Mouse (Mus musculus) layer of hippocampus, adult 11-12 months (tissue): ENCODE measurements around the gene Pola2.
A peak's percentile ranks its signal among the peaks of the same experiment; 100 is the strongest.

Experiments
- DNase-seq: peaks from one replicate; pipeline ENCODE4 v3.0.0; 2022; ENCODE audit warnings: low spot score

Pola2 gene

DNA sequence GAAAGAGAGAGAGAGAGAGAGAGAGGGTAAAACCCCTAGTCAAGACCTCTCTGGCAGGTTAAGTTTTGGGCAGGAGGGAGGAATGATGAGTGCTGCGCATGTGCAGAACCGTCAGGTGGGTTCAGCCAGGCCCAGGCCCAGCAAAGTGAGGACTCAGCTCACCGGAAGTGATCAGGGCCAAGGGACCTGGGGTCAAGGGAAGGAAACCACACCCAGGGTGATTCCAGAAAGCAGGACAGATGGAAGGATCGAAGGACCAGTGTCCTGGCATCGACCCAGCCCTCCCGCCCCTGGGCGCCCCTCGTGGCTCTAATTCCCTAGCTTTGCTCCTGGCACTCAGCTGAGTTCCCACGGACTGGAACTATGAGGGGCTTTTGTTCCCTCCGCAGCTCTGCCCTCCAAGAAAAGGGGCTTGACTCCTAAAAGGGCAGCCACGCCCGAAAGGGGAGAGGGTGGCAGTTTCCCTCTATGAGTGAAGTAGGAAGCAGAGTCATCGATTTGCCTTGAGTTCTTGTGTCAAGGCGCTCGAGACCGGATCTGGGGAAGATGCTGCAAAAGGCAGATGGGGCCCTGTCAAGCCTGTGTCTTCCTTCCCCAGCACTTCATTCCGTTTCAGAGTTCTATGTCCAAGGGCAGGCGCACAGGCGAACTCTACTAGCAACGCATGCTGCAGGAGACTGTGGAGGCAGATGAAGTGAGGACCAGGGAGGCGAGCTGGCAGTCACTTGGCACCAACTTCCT is 26.7 kb downstream of the Pola2 start:
- no peak for DNase-seq

DNA sequence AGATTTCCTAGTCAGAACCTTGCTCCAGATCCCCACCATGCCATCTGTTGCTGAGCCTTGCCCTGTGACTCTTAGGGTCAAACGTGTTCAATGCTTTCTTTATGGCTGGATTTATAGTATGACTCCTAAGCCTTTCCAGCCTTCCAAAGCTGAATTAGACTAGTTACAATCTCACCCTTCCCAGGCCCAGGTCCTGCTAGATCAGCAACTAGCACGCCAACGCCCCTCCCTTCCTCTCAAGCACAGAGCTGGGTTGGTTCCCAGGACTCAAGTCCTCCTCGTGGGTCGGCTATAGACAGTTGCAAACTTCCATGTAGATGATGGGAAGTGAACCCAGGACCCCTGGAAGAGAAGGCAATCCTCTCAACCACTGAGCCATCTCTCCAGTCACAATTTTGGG is 28.3 kb downstream of the Pola2 start:
- DNase-seq = no peak

DNA sequence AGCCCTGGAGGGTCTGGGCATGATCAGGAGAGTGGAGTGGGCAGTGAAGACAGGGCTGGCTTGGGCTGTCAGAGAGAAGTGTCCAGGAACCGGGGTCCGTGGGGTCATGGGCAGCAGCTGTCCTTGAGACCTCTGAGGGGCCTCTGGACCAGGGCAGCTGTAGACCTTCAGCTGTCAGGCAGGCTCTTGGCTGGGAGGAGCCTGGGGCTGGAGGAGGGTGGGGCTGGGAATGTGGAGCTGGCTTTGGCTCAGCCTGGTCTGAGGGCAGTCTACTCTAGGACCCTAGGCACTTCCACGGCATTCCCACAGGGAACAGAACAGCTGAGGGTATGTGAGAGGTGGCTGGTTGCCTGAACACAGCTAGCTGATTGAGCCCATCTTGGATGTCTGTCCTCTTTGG is 28.7 kb downstream of the Pola2 start:
- no peak for DNase-seq

DNA sequence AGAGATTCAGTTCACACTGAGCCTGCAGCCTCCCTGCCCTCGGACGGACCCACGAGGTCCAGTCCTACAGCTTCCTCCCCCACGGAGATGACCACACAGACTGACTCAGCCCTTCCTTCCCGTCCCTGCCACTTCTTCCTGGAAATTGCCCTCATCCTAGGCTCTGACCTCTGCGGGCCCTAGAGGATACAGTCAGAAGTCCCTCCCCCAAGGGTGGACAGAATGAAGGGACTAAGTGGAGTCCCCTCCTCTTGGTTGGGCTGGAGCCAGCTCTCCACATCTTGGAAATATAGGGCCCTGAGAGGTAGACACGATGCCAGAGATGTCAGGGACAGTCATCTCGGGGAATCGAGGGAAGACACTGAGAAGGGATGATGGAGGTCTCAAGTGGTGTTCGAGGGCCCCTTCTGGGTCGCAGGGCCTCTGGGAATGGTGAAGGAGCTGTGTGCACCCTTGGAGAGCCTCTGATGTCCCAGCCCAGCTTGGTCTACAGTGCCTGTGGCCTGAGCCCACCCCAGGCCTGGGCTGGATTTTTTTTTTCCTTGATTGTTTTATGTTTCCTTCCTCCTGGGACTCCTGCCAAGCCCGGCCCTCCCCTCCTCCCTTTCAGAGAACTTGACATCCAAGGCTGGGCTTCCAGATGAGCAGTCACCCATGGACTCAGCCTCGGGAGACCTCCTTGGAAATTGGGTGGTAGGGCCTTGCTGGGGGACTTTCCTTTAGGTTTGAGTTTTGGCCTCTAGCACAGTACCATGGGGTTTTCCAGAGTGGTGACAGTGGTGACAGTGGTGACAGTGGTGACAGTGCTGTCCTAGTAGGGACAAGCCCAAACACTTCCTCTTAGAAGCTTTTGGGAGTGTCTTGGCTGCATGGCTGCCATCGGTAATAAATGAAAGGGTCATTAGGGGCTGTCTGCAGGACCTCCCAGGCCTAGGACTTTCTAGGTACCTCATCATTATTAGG is 34.1 kb downstream of the Pola2 start:
- DNase-seq = no peak

DNA sequence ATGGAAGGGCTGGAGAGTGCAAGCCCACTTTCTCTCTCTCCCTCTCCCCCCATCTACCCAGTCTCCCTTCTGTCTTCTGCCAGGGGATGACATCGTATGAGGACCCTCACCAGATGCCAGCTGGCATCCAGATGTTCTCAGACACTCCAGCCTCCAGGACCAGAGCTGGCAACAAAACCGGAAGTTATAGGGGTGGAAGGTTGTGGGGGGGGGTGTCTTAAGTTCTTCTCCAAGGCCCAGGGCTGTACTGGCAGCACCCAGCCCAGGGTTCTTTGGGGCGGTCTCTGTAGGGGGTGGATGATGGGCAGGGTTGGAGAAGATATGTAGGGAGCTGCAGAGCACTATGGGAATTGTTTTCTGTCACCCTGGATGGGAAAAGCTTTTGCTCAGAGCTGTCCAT is 35.5 kb downstream of the Pola2 start:
- DNase-seq = no peak

DNA sequence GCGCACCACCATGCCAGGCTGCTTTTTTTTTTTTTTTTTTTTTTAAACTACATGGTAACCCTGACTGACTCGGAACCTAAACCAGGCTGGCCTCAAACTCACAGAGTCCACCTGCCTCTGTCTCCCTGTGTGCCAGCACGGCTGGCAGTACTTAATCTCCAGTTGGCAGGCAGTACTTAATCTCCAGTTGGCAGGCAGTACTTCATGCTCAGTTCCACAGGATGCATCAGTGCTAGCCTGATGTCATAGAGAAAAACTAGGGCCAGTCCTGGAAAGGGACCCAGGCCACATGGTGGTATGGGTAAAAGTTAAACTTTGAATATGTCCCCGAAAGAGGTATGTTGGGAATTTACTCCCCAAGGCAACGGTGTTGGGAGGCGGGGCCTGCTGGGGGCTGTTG is 35.9 kb downstream of the Pola2 start:
- DNase-seq = no peak

DNA sequence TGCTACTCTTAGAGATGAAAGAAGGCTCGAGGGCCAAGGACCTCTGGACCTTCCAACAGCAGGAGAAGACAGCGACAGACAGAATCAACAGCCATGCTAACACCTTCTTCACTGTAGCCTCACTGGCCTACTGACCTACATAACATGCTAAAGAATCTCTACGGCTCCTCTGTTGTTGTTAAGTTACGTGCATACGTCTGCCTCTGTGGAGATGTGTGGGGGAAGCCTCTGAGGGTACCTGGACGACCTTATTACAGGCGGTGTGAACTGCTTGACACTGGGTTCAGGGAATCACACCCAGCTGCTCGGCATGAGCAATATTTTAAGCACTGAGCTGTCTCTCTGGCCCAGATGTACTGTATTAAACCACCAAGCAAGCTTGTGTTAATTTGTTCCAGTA is 36.5 kb downstream of the Pola2 start:
- DNase-seq = no peak

DNA sequence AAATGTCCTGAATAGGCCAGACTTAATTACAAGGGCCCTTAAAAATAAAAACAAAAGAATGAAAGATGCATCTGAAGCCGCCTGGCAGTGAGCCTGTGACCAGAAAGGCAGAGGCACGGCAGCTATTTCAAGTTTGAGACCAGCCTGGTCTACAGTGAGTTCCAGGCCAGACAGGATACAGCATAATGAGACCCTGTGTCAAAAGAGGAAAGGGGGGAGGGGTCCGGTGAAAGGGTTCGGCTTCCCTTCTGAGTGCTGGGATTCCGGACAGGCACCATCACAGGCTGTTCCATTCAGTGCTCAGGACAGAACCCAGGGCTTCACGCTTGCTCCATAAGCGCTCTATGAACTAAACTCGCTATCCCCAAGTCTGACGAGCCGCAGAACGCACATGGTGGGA is 37.0 kb downstream of the Pola2 start:
- DNase-seq = no peak

DNA sequence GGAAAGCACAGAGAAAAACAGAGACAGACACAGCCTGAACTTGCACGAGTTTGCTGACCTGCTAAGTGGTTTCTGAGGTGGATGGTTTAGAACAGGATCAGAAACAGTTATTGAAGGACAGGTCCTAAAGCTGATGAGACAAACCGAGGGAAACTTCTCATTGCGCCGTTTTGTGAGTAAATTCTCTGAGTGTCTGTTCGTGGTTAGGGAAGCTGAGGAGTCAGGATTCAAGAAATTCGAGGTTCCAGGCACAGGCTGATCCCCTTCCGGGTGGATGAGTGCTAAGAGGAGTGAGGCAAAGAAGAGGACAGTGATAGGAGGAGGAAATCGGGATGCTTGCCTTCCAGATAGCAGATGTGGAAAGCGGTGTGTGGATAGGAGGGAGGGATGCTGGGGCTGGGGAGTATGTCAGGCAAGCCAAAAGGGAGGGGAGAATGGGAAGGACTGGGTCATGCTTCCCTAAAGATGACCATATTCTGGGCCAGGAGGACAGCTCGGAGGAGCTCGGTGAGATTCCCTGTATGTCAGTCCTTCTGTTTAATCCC is 38.6 kb downstream of the Pola2 start:
- no peak for DNase-seq

DNA sequence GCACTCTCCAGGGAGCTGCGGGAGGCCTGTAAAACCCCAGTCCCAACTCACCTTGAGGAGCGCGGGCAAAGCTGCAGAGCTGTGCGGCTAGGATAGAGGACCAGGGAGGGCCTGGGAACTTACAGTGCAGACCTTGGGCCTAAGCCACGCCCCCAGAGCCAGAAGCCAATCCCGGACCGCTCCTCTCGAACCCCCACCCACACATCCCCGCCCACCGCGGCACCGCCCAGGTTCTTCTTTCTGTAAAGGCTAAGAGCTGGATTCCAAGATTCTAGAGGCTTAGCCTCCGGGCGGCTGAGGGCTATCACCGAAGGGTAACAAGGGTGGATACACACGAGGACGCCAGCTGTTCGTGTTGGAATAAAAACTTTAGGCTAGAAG is 39.3 kb downstream of the Pola2 start, which contains the start of gene Cdc42ep2:
Gene Cdc42ep2 (minus strand): TSS at position 104 of the 381 bp plus-strand sequence.
- peak; percentile 92 for DNase-seq

DNA sequence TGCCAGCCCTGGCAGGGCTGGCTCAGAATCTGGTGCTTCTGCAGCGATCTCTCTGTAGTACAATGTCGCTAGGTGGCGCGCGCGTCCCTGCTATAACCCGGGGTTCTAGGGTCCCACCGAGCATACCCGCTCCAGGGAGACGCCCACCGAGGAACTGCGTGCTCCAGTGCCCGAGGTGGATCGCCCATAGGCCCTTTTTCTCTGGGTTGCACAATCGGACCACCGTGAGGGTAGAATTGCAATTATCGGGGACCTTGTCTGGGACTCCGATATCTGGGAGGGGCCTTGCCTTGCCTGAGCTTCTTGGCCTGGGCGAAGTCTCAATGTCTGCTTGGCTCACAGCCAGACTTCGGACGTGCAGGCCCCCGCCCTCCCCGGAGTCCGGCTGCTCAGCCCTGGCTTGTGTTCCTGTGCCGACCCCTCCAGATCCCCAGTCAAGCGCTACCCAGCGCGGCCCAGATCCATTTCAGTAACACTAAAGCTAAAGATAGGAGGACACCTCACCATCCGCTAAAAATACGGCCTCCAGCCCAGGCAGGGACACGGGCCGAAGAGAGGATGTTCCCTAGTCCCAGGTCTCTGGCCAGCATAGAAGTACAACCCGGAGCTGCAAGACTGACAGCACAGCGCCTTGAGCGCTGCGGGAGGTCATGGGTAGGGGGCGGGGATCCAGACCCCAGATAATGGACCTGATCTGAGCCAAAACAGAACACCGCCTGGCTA is 39.9 kb downstream of the Pola2 start:
- peak; percentile 90 for DNase-seq

DNA sequence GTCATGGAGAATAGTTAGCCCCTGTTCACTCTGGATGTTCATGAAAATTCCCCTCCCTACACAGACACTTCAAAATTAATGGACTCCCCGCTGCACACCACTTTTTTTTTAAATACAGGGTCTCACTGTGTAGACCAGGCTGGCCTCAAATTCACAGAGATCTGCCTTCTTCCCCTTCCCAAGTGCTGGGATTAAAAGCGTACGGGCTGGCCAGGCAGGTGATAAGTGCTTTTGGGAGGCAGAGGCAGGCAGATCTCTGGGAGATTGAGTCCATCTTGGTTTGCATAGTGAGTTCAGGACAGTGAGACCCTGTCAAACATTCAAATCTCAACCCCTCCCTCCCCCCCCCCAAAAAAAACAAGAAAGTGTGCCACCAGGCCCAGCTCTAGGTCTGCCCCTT is 41.0 kb downstream of the Pola2 start:
- no peak for DNase-seq

DNA sequence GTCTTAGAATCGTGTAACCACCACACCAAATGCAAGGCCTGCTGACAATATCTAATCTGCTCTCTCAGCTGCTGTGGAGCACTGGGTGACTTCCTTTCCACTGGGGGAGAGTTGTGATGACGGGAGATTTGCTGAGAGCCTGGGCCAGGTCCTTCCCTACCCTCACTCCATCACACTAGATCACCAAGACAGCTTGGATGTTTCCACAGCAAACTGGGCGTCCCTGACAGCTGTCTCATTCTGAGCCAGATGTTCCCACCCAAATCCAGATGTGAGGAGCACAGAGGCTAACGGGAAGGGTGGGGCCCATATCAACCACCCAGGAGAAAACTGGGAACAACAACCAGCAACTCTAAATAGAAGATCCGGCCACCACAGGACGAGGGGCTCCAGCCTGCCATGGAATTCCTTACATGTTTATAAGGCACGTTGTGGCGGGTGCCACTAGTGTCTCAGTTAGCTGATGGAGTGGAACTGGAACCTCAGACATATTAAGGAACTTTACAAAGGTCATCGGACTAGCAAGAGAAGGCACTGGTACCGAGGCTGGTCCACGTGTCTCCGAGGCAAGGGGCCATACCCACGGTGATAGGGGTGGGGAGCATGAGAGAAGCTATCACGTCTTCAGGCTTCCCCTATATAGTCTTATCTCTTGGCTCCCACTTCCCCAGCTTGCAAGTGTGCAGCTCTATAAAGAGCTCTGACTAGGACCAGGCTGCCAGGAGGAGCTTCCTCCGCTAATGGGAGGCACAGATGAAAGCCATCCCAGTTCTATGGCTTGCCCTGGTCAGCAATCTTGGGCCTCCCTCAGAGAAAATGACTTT is 41.7 kb downstream of the Pola2 start:
- DNase-seq = no peak

DNA sequence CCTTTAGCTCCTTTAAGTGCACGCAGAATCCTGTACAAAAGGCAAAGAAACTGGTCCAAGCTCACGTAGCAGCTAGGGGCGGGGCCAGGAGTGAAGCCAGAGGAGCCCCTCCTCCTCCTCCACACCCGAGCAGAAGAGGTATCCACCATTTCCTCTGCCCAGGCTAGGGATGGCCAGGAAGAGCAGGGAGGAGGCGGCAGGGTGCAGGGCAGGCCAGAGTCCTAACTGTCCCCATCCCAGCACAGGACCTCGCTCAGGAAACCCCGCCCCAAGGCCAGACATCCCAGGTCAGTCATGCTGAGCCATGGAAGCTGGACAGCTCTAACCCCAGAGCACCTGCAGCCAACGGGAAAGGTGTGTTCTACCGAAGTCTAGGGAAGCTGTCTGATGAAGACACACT is 42.3 kb downstream of the Pola2 start:
- DNase-seq = no peak

DNA sequence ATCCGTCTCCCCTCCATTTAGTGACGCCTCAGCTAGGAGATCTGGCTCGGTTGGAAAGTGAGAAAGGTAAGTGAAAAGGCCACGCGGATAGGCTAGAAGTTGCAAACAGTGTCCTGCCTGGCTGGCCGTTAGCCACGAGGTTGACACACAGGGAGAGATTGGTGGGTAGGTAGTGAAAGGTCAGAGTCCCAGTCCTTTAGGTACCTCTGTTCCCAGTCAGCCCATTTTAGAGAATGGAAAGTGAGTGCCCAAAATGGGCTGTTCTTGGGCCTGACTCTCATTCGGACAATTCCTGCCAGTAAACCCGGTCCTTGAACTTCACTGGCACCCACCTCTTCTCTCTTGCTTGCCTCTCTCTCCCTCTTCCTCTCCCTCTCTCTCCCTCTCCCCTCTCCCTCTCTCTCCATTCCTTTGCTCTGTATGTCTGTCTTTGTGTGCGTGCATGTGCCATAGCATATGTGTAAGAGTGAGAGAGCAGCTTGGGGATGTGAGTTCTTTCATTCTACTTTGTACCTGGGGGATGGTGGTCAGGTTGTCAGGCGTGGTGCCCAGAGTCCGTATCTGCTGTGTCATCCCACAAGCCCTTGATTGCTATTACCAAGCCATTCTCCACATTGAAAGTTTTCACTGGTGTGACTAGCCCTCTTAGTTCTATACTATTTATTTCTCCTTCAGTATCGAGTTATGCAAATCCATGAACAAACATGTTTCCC is 50.8 kb downstream of the Pola2 start, which contains the start of gene Dpf2:
Gene Dpf2 (minus strand): TSS at position 4 of the 713 bp plus-strand sequence.
- DNase-seq = no peak

DNA sequence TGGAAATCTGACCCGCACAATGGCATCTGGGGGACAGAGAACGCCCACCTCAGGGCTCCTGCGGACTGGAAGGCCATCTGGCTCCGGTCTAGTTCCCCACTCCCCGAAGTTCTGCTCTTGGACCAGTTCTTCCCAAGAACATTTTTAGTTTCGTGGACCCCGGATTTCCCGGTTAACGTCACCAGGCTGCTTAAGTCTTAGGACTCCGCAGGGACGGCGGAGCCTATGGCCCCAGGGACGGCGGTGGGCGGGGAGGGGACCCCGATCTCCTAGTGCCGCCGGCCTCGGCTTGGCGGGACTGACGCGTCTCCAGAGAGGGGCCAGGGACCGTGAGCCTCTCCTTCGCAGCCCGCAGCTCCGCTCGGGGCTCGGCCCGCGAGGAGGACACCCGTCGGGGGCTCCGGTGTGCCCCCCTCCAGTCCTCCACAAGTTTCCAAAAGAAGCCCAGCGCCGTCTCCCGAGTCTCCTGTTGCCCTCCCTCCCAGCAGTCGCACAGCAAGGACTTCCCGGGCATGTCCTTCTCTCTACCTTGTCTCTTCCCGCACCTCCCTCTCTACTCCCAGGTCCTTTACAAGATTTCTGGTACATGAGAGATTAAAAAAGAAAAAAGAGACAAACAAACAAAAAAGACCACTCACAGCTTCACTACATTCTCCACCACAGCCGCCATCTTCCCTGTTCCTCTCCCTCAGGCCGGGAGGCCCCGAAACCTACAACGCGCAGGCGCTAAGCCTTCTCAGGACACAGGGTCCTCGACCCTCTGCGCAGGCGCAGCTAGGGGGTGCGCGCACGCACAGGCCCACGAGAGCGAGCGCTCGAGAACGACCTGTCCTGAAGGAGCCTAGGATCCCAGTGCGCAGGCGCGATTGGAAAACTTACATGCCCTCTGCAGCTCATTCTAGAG is 51.6 kb downstream of the Pola2 start:
- peak; percentile 99 for DNase-seq

DNA sequence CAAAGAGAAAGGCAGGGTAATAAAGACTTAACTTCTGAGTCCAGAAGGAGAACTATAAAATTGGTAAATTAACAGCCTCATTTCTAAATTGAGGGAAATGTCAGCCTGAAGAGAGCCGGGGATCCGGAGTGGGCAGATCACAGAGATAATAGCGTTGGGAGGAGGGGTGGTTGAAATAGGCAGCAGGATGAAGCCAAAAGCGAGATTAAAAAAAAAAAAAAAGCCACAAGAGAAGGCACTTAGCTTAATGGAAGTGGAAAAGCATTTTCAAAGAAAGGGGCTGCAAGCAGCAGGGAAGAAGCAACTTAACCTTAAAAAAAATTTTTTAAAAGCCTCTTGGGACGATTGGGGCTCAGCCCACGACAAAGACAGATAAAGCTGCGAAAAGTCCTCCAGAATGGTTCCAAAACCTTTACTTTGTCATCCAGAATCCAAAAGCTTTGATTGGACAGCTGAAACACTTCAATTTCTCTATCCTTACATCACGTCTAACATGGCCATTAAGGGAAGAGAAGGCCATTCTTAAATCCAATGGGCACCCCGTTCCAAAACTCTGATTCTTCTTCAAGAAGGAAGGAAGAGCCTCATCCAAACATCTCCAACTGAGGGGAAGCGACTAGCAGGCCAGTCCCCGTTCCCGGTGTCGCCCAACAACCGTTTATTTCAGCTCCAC is 52.4 kb downstream of the Pola2 start:
- DNase-seq = no peak

DNA sequence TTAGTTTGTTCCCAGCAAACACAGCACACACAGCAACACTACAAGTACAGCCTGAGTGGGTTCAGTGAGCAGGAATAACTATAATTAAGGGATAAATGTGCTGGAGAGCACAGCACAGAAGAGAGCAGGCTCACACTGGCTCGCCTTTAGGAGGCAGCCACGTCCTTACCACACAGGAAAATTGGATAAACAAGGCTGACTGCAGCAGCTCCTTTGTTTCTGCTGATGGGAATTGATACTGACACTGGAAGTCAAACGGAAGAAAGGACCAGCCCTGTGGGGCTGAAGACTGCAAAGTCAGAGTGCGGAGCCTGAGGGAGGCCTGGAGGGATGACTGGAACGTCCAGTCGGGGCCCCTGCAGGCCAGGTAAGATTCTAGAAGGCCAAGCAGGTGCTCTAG is 53.8 kb downstream of the Pola2 start:
- DNase-seq = no peak

DNA sequence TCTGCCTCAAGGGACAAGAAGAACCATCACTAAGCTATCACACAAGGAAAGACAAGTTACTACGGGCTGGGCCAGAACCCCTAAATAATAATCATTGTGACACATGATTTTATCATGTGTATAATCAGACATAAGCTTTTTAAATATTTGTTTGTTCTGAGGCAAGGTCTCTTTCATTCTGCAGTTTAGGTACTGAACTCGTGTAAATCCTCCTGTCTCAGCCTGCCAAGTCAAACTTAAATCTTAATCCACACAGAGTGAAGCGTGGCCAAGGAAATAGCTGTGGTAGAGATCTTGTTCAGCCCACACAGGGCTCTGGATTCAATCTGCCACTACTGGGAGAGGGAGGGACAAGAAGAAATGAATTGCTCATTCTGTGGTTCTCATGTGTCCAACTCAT is 56.7 kb downstream of the Pola2 start:
- no peak for DNase-seq
